Mouse (Mus musculus): ENCODE measurements at regions not wholly inside any gene's neighbourhood (a gene's known extent, or its start where the extent isn't known, plus 50 kb on each side); places are given as distances from the start of the nearest gene placed in this dataset.

DNA sequence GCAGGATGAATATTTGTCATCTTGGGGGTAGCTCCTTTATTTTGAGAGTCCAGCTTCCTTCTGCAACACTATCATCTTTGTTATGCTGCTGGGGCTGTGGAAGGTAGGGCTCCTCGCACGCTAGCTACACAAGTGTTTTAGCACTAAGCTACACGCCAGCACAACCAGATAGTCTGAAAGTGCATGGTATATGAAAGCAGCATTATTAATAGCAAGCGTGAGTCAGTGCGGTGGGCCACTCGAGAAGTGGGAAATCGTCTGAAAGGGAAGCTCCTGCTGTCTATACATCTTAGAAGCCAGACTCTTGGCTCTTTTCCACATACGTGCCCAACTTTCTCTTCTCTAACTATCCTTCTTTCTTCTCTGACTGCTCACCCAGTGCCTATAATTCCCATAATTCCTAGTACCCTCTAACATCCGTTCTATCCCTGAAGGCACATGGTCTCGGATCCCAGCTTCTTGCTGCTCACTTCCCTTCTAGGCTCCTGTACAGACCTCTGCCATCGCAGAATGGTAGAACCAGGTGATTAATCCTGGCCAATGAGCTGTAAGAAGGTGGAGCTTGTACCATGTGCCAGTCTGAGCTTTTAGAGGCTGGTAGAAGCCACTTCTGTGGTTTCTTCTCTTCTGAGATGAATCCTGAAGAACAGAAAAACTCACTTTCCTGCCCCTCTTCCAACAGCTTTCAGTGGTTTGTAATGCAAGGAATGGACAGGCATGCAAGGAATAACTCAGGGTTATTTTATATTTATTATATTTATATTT is 55.5 kb downstream of the E030025P04Rik start:
- DNase-seq (ENCODE audit: low spot score): no peak

DNA sequence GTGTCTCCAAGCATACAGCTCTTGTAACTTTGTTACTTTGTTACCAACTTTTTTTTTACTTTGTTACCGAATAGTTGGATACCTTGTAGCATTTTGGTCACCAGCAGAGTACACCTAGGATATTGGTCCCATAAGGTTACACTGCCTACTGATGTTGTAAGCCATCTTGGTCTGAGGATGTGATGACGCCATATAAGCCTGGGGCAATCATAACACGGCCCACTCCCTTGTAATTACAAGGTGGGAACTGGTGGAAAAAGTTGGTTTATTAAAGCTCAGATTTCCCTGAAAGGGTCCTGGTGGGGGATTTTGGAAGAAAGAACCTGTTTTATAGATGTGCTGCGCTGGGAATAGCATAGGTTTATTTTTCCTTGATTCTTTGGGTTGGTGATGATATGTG is 62.2 kb downstream of the E030025P04Rik start:
- DNase-seq (ENCODE audit: low spot score): no peak

DNA sequence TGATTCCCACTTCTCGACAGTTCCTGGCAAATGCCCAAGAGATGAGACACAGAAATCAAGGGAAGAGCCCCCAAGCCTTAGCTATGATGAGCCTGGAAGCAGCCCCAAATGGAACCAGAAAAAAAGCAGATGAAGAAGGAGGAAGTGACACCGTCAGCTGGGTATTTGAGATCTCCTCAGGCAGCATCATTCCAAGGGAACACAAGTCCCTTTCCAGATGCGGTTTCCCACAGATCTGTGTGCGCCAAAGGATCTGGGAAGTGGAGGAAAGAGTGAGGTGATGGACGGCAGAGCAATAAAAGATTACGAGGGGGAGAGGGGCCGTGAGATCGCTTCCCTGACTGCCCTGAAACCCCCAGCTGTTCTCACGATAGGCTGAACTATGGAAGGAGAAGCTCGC is 62.7 kb downstream of the E030025P04Rik start:
- DNase-seq (ENCODE audit: low spot score): no peak

DNA sequence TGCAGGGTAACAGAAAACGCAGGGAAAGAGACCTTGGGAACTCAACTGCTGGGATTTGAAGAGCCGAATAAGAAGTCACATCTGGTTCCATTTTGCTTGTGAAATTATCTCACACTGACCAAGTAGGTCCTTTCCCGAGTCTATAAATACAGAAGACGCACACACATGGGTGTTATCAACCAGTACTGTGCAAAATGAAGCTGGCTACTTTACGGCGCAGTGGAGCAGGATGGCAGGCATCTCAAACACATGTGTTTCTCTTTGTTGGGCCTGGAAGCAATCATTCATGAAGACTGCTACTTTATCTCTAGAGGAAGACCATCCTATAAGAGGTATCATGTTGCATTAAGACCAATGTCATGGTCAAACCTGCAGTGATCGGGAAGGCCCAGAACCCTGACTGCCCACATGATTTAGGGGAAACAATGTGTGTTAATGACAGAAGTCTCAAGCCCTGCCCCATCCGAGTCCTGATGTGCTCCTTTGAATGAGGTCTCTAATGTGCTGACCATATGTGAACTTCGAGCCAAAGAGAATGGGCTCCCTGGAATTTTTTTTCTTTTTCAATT is 63.2 kb downstream of the E030025P04Rik start:
- no peak for DNase-seq (ENCODE audit: low spot score)

DNA sequence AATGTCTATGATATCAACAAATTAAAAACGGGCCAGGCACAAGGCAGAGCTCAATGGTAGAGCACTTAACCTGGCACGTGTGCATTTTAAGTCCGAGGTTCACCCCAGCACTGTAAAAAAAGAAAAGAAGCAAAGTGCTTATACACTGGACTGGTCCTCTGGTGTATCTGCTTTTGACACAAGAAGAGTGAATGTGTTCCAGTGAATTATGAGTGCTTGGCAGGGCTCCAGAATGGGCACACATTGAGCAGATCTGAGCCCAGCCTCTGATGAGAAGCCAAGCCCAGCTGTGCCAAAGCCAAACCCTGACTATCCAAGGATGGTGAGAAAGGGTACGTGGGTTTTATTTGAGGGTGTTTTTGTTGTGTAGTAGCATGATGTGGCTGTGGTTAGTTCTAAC is 64.7 kb downstream of the E030025P04Rik start:
- DNase-seq (ENCODE audit: low spot score): no peak

DNA sequence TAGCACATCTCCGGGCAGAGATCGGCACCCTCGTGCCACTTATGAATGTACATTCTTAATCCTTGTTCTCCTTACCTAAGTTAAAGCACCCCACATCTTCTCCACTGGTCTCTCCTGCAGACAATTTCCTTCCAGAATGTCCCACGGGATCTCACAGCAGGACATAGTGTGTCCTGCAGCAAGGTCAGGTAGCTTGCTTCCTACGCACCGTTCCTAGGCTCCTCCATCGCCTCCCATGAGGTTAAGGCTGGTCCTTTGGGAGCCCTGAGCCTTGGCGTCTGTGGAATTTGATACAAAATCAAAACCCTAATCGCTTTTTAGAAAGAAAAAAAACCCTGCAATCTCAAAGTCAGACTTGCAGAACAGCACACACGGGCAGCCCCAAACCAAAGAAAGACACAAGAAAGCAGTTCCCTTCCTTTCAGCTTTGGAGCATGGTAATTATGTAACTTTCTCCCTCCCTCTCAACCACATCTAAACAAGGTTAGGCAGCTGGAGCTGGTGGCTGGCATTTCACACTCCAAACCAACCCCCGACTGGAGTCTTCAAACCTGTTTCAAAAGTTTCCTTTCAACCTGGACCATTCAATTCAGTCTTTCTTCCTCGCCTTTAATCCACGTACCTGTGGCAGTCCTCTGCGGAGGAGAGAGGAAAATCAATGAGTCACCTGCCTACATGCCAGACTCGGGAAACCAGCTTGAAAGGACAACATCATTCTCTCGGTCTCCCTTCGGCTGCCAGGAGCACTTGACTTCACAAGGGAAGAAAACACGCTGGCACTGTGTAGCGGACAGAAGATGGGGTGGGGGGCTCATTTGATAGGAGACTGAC is 67.4 kb downstream of the E030025P04Rik start:
- peak; percentile 55 for DNase-seq (ENCODE audit: low spot score)

DNA sequence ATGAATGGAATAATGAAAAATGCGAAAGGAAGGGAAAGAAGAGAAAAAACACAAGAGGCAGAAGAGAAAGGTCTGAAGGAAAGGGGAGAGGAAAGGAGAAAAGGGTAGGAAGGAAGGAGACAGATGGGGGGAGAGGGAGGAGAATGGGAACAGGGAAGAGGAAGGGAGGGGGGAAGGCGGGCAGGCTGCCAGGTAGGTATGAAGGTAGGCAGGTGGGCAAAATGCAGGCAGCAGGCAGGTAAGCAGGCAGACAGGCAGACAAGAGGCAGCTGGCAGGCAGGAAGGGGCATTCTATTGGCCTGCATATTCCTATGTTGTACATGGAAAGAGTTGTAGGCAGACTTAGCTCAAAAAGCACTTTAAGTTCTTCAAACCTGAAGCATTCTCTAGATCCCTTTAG is 72.8 kb downstream of the E030025P04Rik start:
- DNase-seq (ENCODE audit: low spot score): no peak

DNA sequence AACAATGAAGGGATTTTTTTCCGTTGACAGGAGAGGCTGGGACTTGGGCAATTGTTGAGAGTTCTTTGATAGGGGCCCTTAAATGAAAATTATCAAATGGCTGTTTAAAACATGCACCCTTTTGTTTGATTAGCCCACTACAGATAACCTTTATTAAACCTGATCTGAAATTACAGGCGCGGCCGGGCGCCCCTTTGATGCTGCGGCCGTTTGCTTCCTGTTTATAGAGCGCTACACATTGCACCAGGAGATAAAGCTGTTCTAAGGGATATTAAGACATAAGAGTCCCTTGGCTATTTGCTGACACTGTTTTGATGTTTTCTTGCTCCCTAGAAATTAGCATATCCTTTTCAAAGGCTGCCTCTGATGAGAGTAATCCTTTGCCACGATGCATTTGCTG is 73.8 kb downstream of the E030025P04Rik start:
- no peak for DNase-seq (ENCODE audit: low spot score)

DNA sequence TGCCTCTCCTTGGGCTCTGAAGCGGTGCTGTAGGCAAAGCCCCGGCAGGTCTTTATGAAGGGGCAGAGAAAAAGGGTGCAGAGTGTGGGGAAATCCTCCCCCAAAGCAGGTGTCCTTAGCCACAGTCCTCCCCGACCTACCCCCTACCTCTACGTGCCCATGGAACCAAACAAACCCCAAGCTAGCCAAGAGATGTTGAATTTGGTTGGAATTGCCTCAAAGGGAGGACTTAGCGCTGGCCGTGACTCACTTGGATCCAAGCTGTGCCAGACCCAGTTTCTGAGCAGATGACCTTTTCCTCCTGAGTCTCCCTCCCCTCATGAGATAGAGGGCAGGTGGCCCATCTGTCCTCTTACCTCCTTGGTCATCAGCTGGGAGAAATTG is 74.9 kb downstream of the E030025P04Rik start:
- no peak for DNase-seq (ENCODE audit: low spot score)

DNA sequence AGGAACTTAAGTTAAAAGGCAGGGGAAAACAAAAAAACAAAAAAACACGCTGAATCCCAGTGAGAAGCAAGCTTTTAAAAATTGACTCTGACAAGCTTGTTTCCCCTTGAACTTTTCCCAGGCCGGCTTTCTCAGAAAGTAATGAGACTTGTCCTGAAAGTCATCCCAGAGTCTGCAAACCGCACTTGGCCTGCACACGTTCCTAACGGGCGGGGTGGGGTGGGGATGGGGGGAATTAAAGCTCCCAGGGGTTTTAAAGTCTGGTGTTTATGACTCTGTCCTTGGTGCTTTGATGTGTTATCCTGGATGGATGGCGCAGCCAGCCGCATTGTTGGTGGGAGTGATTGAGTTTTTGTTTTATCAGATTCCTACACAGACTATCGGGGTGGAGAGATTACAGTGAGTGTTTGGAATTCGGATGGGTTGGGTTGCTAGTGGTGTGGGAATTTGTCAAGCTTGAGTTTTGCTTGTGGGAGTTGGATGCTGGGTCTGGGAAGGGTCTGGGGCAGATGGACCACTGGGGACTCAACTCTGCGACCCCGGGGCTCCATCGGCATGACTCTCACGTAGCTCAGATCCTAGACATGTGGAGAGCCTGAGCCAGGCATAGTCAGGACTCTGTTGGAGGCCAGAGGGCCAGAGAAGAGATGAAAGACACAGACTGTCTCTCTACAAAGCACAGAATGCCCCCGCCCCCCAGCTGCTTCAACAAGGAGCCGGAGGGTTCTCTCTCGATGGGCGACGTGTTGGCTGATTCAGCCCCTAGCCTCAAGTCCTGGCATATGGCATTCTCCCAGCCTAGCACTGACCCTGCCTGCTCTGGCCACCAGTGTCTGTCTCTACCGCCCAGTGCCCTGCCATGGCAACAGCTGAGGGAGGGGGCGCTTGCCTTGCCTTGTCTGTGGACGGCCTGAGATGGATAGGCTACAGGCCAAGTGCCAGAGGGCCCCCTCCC is 75.5 kb downstream of the E030025P04Rik start:
- DNase-seq (ENCODE audit: low spot score): peak; percentile 52

DNA sequence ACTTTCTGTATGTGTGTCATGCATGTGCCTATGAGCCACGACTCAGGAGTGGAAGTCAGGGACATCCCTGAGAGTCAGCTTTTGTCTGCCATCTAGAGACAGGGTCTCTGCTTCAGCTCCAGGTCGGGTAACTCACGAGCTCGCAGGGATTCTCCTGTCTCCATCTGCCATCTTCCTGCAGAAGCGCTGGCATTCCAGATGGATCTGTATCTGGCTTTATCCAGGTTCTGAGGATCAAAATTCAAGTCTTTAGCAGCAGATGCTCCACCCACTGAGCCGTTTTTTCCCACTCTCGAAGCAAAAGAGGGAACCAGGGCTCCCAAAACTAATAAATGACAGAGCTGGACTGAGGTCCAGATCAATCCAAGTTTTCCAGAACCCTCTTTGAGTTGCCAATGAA is 76.4 kb downstream of the E030025P04Rik start:
- DNase-seq (ENCODE audit: low spot score): no peak

DNA sequence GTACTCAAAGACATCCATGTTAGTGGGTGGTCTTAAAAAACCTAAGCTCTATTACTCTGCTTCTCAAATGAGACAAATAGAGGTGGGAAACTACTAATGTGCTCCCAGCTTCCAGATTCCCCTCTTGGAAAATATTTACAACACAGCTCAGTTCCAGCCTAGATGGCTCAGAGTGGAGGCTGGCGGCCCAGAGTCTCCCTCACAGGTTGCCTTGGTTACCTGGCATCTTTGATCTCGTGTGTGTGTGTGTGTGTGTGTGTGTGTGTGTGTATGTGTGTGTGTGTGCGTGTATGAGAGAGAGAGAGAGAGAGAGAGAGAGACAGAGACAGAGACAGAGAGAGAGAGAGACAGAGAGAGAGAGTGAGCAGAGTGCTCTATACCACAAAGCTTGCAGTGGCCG is 82.2 kb downstream of the E030025P04Rik start:
- DNase-seq (ENCODE audit: low spot score): no peak

DNA sequence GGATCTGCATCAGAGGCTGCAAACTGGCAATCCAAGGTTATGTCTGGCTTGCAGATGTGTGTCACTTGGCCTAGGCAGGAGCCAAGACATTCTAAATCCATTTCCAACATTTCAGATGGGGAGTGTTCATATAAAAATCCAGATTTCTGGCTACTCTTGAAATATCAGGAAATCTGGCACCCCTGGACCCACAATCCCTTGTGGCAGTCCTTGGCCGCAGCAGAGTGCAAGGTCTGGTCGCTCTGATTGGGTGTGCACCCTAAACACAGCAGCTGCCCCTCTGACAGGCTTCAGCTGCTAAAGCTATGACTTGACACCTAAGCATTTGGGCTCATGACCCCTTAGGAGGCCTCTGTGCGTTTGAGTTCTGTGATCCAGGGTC is 83.7 kb downstream of the E030025P04Rik start:
- no peak for DNase-seq (ENCODE audit: low spot score)

DNA sequence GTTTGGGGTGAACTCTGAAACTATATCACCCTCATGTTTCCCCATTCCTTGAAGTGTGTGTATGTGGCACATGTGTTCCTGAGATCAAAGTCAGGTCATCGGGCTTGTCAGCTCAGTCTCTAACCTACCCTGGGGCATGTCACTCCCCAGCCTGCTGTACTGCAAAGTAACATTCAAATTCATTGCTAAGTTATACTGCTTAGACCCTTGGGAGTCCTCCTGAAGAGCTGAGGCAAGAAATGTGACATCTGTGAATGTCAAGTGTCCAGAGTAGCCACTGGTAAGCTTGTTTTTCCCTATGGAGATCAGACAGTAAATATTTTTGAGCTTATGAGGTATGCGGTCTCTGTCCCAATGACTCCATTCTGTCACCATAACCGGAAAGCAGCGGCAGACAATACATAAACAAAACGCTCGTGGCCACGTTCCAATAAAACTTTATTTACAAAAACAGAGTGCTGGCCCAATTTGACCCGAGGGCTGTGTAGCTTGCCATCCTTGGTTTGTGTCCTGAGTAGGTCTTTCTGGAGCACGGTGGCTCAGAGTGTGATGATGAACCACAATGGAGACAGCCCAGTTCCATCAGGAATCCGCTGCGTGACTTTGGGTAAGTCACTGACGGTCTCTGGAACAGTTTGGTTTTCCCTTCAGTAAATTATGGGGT is 84.2 kb downstream of the E030025P04Rik start:
- no peak for DNase-seq (ENCODE audit: low spot score)

DNA sequence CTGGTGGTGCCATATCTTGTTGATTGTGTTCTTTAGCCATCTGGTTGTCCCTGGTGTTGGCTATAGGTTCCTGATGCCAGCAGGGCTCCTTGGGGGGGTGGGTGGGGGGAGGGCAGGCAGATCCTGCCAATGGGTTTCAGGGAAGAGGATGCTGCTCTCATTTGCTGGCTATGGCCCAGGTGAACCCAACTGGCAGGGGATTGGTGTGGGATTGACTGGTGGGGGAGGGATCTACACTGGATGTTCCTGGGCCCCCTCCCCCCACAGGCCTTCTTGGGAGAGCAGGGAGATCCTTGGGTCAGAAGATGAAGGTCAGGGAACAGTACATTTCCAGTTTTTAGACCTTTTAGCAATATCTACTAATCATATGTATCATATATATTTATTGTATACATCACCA is 86.1 kb downstream of the E030025P04Rik start:
- no peak for DNase-seq (ENCODE audit: low spot score)

DNA sequence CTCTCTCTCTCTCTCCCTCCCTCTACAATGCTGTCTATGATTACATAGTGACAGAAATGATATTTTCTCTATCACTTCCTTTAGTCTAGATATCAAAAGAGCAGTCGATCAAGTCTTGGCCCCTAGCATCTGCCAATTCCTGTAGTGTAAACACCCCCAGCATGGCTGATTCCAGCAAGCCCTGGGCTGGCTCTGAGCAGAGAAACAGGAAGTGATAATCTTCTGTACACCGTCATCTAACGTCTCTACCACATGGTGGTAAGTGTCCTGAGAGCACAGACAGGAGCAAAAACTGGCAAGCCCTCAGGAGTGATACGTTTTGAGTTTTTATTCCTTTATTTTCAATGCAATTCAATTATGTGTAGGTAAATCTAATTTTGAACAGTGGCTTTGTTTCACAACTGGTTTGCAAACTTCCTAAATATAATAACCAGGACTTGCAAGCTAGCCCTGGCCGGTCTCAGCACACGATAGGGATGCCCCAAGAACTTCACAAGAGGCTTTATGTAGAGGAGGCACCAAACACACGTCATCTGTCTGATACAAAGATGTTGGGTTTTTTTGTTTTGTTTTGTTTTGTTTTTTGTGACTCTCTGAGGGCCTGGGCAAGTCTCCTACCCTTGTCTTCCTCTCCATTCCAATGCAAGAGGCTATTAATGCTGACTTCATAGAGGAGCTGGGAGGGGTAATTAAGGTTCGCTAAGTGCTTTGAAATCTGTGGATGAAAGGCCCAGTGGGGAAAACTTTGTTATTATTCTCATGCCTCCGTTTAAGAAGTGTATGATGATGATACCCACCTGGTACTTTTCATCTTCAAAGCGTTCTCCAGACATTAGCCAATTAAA is 95.7 kb downstream of the E030025P04Rik start:
- no peak for DNase-seq (ENCODE audit: low spot score)

DNA sequence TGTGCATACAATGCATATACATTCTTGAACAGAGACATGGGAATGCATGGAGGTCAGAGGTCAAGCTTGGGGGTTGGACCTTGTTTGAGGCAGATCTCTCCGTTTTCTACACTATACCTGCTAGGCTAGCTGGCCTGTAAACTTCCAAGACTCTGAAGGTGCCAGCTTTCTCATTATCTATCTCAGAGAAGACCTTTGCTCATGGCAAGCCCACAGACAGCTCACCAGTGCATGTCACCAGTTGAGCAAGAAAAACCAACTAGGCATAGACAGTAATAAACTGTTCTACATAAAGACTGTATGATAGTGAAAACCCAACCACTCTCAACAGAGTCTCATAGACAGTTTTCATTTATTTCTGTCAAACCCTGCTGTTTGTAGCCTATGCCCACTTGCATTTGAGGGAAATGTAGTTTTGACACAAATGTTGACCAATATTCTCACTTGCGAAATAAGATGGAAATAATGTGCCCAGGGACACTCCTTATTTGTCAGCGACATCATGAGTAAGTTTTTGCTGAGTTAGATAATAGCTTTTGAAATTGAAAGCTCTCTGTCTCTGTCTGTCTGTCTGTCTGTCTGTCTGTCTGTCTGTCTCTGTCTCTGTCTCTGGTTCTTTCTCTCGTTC is 96.6 kb downstream of the E030025P04Rik start:
- DNase-seq (ENCODE audit: low spot score): no peak

DNA sequence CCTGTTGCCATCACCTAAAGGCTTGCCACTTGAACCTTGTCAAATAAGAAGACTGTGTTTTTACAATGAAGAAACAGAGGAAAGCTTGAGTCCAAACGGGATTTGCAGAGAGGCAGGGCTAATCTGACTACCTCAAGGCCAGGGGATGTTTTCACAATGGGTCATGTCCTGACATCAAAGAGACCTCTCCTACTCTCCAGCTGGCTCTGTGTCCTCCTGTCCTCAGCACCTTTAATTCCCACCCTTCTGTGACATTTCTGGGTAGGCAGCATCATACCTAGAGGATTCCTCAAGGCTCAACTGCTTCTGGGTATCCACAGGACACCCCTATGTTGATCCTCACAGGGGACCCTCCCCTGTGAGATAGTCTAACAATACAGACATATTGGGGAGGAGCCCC is 97.7 kb downstream of the E030025P04Rik start:
- DNase-seq (ENCODE audit: low spot score): no peak

DNA sequence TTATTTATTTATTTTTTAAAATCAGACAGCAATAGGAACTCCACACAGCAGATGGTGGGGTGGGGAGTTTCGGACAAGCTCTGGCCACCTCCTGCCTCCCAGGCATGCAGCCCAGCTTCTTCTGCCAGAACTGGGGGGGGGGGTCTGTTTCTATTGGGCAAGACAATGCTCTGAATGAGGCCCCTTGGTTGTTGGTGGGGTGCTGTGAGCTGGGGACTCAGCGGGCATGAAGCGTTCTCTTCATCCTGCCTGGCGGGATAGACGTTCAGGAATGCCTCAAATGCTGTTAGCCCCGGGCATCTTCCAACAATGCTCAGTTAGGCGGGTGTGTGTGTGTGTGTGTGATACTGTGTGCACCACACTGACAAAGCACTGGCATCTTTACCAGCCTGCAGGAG is 103.7 kb downstream of the E030025P04Rik start:
- no peak for DNase-seq (ENCODE audit: low spot score)
